Mouse (Mus musculus) thymus, postnatal 25 days (tissue): ENCODE results near the gene Atp5k.

Experiments used
- DNase-seq: peaks from one replicate; pipeline ENCODE4 v3.0.0; 2022

The Atp5k gene

DNA sequence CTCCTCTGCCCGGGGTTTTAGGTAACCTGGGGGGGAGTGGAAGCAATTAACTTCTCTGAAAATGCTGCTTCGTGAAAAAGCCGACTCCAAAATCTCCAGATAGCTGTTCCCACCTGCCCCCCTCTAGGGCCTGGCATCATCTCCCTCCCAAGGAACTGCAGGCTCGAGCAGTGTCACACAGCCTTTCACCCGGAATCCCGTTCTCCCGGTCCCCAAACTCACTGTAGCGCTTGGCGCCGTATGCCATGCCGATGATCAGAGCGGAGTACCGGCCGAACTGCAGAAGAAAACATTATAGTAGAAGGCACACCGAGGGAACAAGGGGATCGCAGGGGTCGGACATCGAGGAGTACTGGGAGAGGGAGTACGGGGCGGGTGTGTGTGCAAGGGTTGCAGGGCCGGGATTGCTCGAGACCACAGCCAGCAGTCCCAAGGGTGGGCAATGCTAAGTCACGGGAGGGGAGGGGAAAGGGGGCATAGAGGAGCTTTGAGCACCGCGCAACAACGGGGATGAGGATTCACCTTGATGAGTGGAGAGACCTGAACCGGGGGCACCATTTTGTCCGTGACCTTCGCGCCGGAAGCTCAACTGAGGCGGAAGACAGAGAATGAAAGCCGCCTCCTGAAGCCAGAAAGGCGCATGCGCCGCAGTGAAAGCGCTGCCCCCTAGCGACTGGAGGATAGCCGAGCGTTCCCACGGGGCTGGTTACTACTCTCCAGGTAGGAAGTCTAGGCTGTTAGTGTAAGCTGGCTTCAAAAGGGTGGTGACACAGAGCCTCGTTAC, at the start of gene Atp5k:
Gene Atp5k (minus strand): TSS at position 645 of the 784 bp plus-strand sequence.
- peak; percentile 95 for DNase-seq

DNA sequence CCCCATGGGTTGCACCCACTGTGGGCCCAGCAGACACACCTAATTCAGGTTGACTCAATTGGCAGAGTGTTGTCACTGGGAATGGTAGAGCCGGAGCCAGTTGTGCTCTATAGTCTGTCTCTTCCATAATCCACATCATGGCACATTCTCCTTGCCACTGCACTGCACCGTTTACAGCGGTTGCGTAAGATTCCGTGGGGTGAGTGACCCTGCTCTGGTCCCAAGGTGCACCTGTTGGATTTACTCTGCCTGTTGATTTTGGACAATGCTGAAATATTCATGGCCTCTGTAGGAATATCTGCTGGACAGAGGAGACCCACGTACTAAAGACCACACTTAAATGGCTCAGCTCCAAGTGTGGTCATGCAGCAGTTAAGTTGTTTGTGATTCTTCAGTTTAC, 48.8 kb upstream of the Atp5k start:
- no peak for DNase-seq

GRCm38 (mm10) chr5:108475977-108476376, 41.7 kb upstream of the Atp5k start:
- DNase-seq = no peak

DNA sequence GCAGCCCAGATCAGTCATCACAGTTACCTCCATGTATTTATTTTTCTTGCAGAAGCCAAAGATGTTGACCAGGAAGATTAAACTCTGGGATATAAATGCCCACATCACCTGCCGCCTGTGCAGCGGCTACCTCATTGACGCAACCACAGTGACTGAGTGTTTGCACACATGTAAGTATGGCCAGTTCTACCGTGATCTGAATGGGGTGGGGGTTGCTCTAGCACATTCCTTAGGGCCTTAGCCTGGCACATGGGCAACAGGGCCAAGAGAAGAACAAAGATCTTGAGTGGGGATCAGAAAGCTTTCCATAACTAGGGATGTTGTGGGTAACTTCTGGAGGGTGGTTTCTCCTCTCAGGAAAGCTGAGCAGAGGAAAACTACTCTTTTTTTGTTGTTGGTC, 39.5 kb upstream of the Atp5k start:
- DNase-seq = no peak

DNA sequence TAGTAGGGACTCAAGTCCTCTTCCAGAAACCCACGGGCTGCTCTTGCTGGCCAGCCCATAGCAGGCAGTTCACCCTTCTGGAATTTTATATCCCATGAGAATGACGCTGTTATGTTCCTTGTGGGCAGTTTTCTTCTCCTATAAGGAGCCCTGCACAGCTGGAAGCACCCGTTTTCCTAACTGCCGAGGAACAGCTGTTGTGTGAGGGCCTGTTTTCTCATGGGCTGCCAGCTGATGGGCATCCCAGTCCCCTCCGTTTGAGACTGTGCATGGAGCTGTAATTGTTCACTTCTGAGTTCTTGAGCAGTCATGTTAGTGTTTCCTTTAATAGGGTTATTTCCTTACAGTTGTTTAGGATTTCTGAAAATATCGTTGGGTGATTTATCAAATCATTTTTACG, 35.4 kb upstream of the Atp5k start:
- DNase-seq = no peak

GRCm38 (mm10) chr5:108466647-108467046, 32.4 kb upstream of the Atp5k start:
- no peak for DNase-seq

DNA sequence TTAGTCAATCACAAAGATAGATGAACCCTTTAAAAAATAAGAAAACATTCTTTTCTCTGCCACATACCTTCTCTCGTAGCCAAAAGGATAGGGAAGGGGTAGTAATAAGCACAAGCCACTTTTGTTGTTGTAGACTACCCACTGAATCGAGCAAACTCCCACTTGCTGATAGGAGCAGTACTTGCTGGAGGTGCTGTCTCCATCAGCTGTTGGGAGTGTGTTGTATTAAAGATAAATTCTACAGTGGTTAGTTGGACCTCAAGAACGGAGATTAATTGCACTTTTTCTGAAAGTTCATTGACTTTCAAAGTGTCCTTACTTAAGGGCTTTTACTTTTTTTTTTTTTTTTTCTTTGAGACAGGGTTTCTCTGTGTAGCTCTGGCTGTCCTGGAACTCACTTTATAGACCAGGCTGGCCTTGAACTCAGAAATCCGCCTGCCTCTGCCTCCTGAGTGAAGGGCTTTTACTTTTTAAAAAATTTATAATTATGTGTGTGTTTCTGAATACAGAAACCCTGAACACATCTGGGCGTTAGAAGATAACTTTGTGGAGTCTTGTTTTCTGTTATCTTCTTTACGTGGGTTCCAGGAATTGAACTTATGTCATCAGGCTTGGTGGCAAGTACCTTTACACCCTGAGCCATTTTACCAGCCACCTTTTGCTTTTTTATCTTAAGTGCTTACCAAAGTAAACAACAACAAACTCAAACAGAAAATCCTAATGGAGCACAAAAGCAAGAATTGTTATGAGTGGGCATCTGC, 31.1 kb upstream of the Atp5k start:
- no peak for DNase-seq

- DNase-seq = peak; percentile 7
Observed at GRCm38 (mm10) chr5:108462446-108462845, 28.2 kb upstream of the Atp5k start.

- peak; percentile 100 for DNase-seq
Observed at GRCm38 (mm10) chr5:108461082-108462065, 27.1 kb upstream of the Atp5k start, which contains the start of gene Pcgf3. TSS of gene Pcgf3 (plus strand) at chr5:108461232.

DNA sequence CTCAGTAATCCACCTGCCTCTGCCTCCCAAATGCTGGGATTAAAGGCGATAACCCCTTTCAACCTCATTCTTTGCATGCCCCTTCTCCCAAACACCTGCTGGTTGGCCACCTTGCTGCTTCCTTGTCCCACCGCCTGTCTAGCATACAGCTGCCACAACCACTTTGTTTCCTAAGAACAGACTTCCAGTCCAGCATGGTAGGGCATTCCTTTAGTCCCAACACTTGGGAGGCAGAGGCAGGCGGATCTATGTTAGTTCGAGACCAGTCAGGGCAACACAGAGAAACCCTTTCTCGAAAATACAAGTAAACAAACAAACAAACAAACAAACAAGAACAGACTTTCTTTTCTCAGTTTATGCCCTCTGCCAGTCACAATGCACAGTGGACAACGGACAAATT, 26.2 kb upstream of the Atp5k start:
- peak; percentile 11 for DNase-seq

GRCm38 (mm10) chr5:108458706-108459105, 24.5 kb upstream of the Atp5k start:
- DNase-seq = peak; percentile 47

DNA sequence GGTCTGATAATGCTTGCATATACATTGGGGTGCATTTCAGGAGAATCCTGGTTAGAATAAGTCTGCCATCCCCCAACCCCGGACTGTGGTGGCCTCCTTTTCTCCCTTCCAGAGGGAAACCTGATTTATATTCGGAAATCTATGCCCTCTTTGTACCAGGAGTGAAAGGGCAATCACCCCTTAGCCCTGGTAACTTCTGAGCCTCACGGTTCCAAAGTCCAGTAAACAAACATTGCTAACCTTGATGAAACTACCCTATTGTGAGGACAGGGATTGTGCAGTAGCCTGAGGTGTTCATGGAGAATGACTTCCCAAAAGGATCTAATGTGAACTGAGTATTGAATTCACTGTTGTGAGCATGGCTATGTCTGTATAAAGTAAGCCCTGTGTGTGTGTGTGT, 19.8 kb upstream of the Atp5k start:
- DNase-seq = no peak

DNA sequence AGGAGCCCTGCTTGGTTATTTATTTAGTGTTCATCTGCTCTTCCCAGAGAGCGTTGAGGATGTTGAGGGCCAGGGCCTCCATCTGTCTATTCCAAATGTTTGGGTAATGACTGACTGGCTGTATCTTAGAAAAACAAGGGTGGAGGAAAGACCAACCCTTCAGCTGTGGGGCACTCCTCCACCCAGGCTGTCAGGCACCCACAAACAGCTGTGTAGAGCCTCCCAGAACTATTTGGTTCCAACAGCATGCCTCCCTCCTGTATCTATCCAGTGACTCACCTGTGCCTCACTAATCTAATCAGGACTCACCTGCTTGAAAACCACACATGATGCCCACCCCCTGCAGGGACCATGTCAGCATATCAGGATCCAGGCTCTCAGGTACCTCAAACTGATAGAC, 18.2 kb upstream of the Atp5k start:
- DNase-seq = no peak

GRCm38 (mm10) chr5:108451611-108452010, 17.4 kb upstream of the Atp5k start:
- DNase-seq = no peak

GRCm38 (mm10) chr5:108450837-108451540, 16.7 kb upstream of the Atp5k start:
- DNase-seq = no peak

DNA sequence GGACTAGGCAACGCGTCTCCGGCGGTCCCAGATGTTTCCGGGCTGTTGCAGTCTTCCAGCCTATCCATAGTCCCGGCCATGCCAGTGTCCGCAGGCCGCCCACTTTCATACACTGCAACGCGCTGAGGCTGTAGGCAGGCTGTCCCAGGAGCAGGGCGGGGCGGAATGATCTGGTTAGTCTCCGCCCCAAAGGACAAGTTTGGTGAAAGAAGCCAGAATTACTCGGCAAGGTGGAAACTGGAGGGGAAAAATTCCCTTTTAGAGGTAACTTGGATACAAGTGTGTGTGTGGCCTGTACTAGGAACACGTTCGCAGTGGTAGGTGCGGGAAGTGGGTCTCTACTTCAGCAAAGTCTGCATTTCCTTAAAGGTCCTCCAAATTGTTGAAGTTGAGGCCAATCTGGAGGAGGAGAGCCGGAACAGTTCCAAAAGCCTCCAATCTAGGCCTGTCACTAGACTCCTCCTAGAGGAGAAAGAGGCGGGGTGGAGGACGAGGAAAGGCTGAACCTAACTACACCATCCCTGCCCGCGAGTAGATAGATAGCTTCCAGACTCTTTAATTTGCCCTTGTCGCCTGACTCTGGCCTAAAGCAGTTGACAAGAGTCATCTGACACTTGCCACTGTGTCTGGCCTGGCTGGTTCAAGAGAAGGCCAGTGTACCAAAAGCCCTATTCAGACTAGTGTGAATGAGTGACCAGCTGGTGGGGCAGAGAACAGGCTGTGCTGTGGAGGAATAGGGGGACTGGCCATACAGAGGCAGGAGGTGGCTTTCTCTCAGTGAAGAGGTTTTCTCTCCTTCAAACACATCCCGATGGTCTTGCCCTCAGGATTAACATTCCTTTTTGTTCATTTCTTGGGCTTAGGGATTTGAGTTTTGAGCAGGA, 14.8 kb upstream of the Atp5k start, which contains the start of gene Mfsd7a:
Gene Mfsd7a (minus strand): TSS at position 107 of the 884 bp plus-strand sequence.
- no peak for DNase-seq

GRCm38 (mm10) chr5:108447857-108448256, 13.6 kb upstream of the Atp5k start:
- no peak for DNase-seq

- no peak for DNase-seq
Observed at GRCm38 (mm10) chr5:108446973-108447372, 12.7 kb upstream of the Atp5k start.

GRCm38 (mm10) chr5:108436101-108436500, 1.9 kb upstream of the Atp5k start:
- no peak for DNase-seq

- no peak for DNase-seq
Observed at GRCm38 (mm10) chr5:108431196-108431595, 3.1 kb downstream of the Atp5k start.

DNA sequence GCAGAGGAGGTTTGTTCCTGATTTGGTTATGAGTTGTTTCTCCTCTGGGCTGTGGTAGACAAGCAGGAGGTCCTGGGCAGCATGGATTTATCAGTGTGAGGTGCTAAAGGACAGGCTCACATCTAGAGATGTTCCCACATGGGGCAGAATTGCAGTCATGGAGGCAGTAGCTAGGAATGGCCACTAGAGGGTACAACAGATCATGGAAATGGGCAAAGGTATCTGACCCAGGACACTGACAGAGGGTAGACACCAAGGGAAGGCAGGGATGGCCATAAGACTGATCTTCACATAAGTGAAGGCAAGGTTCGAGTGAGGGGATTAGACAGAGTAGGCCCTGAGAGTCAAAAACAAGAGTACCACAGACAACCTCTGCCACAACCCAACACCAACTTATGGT, 7.1 kb downstream of the Atp5k start:
- peak; percentile 60 for DNase-seq
